Mouse (Mus musculus) MEL (cell line): ENCODE measurements around the gene Chadl. TPM values are rescaled to one million over a fixed set of nuclear protein-coding genes. Genes with fewer than 3 reads are reported as not detected.

Experiments used
- DNase-seq: peaks from one replicate; pipeline ENCODE4 v3.0.0; 2011; ENCODE audit warnings: low read depth, low spot score
- H3K27ac ChIP-seq: 2 replicates; pipeline ENCODE4 v1.5.1; 2012; ENCODE audit warnings: low read depth, mild to moderate bottlenecking, control low read depth, low read length, moderate library complexity; ENCODE audit not compliant: control insufficient read depth
- H3K27me3 ChIP-seq, 2 experiments: fragments of 150-350 bp in 1 of 2; sonication (generic) in 1 of 2; 2 replicates each; pipeline ENCODE4 v1.6.1; 2012; ENCODE audit warnings: low read length in 2 of 2, mild to moderate bottlenecking in 2 of 2, improper control_type of control experiment in 1 of 2, moderate library complexity in 1 of 2; ENCODE audit not compliant: insufficient read depth in 2 of 2, control insufficient read depth in 1 of 2
- H3K36me3 ChIP-seq, 2 experiments: 2 replicates each; pipeline ENCODE4 v1.6.1; 2012 to 2014; ENCODE audit warnings: low read length in 2 of 2, improper control_type of control experiment in 1 of 2, inconsistent platforms in 1 of 2, mild to moderate bottlenecking in 1 of 2; ENCODE audit not compliant: insufficient read depth in 2 of 2, control insufficient read depth in 1 of 2
- H3K4me1 ChIP-seq, 2 experiments: fragments of 150-350 bp in 1 of 2; sonication (generic) in 1 of 2; 2 replicates each; pipeline ENCODE4 v1.6.1; 2012; ENCODE audit warnings: low read length in 2 of 2, improper control_type of control experiment in 1 of 2, mild to moderate bottlenecking in 1 of 2; ENCODE audit not compliant: insufficient read depth in 2 of 2, control insufficient read depth in 1 of 2
- H3K4me3 ChIP-seq, 2 experiments: fragments of 150-350 bp in 1 of 2; sonication (generic) in 1 of 2; 2 replicates each; pipeline ENCODE4 v1.5.1; 2012; ENCODE audit warnings: low read depth in 2 of 2, low read length in 2 of 2, mild to moderate bottlenecking in 2 of 2, moderate library complexity in 2 of 2, control low read depth in 1 of 2, improper control_type of control experiment in 1 of 2; ENCODE audit not compliant: control insufficient read depth in 1 of 2, insufficient read depth in 1 of 2
- H3K79me2 ChIP-seq: 2 replicates; pipeline ENCODE4 v1.6.1; 2012; ENCODE audit warnings: mild to moderate bottlenecking, low read length, moderate library complexity; ENCODE audit not compliant: control insufficient read depth, poor library complexity, insufficient read depth
- H3K9ac ChIP-seq: 2 replicates; pipeline ENCODE4 v1.6.1; 2012; ENCODE audit warnings: low read depth, mild to moderate bottlenecking, control low read depth, low read length, moderate library complexity; ENCODE audit not compliant: control insufficient read depth, poor library complexity, severe bottlenecking
- H3K9me3 ChIP-seq: fragments of 150-350 bp; sonication (generic); replicated peaks from 2 replicates; pipeline ENCODE4 v1.6.1; 2012; ENCODE audit warnings: mild to moderate bottlenecking, low read length, improper control_type of control experiment, moderate library complexity; ENCODE audit not compliant: insufficient read depth
- BHLHE40 ChIP-seq: IDR thresholded peaks from 2 replicates; pipeline ENCODE4 v1.6.1; 2012; ENCODE audit warnings: low read depth, mild to moderate bottlenecking, inconsistent platforms, low read length, improper control_type of control experiment, borderline replicate concordance
- CHD1 ChIP-seq: IDR thresholded peaks from 2 replicates; pipeline ENCODE4 v1.6.1; 2012; ENCODE audit warnings: low read depth, mild to moderate bottlenecking, inconsistent platforms, low read length, improper control_type of control experiment
- CHD2 ChIP-seq: IDR thresholded peaks from 2 replicates; pipeline ENCODE4 v1.6.1; 2011; ENCODE audit warnings: low read length, improper control_type of control experiment
- CTCF ChIP-seq, 3 experiments: IDR thresholded peaks in 2 of 3; conservative IDR thresholded peaks in 1 of 3; 2 replicates each; pipeline ENCODE4 v1.5.1; 2011 to 2012; ENCODE audit warnings: low read length in 3 of 3, low read depth in 2 of 3, mild to moderate bottlenecking in 2 of 3, improper control_type of control experiment in 1 of 3, inconsistent platforms in 1 of 3, mixed read lengths in 1 of 3, moderate library complexity in 1 of 3; ENCODE audit not compliant: control insufficient read depth in 1 of 3, insufficient read depth in 1 of 3, poor library complexity in 1 of 3, severe bottlenecking in 1 of 3
- E2F4 ChIP-seq: IDR thresholded peaks from 2 replicates; pipeline ENCODE4 v1.6.1; 2011; ENCODE audit warnings: low read depth, low read length, improper control_type of control experiment, borderline replicate concordance
- ELF1 ChIP-seq: IDR thresholded peaks from 2 replicates; pipeline ENCODE4 v1.6.1; 2014; ENCODE audit warnings: low read depth, mild to moderate bottlenecking, inconsistent platforms, low read length, improper control_type of control experiment, moderate library complexity
- ETS1 ChIP-seq: IDR thresholded peaks from 2 replicates; pipeline ENCODE4 v1.6.1; 2012; ENCODE audit warnings: low read depth, mild to moderate bottlenecking, inconsistent platforms, low read length, improper control_type of control experiment, moderate library complexity
- HCFC1 ChIP-seq: IDR thresholded peaks from 2 replicates; pipeline ENCODE4 v1.6.1; 2012; ENCODE audit warnings: low read depth, mild to moderate bottlenecking, inconsistent platforms, low read length, improper control_type of control experiment, moderate library complexity
- MAFK ChIP-seq: IDR thresholded peaks from 2 replicates; pipeline ENCODE4 v1.6.1; 2011; ENCODE audit warnings: low read depth, mild to moderate bottlenecking, low read length, improper control_type of control experiment, borderline replicate concordance
- MEF2A ChIP-seq: IDR thresholded peaks from 2 replicates; pipeline ENCODE4 v1.6.1; 2014; ENCODE audit warnings: low read depth, mild to moderate bottlenecking, inconsistent platforms, low read length, improper control_type of control experiment; ENCODE audit not compliant: poor library complexity, insufficient replicate concordance, severe bottlenecking; ENCODE audit errors: extremely low read depth
- MXI1 ChIP-seq: IDR thresholded peaks from 2 replicates; pipeline ENCODE4 v1.6.1; 2011; ENCODE audit warnings: mild to moderate bottlenecking, low read depth, low read length, improper control_type of control experiment
- MYB ChIP-seq: IDR thresholded peaks from 2 replicates; pipeline ENCODE4 v1.6.1; 2011; ENCODE audit warnings: mild to moderate bottlenecking, low read depth, low read length, improper control_type of control experiment
- MYC ChIP-seq: IDR thresholded peaks from 2 replicates; pipeline ENCODE4 v1.6.1; 2011; ENCODE audit warnings: low read depth, mild to moderate bottlenecking, low read length, improper control_type of control experiment, moderate library complexity
- RAD21 ChIP-seq: IDR thresholded peaks from 2 replicates; pipeline ENCODE4 v1.6.1; 2011; ENCODE audit warnings: mild to moderate bottlenecking, low read depth, low read length, improper control_type of control experiment
- RCOR1 ChIP-seq: IDR thresholded peaks from 2 replicates; pipeline ENCODE4 v1.6.1; 2012; ENCODE audit warnings: low read depth, mild to moderate bottlenecking, inconsistent platforms, low read length, improper control_type of control experiment
- SIN3A ChIP-seq: IDR thresholded peaks from 2 replicates; pipeline ENCODE4 v1.6.1; 2012; ENCODE audit warnings: low read length, improper control_type of control experiment, inconsistent platforms
- SMC3 ChIP-seq: IDR thresholded peaks from 2 replicates; pipeline ENCODE4 v1.6.1; 2011; ENCODE audit warnings: low read depth, low read length, improper control_type of control experiment
- TAL1 ChIP-seq: IDR thresholded peaks from 2 replicates; pipeline ENCODE4 v1.6.1; 2012; ENCODE audit warnings: mild to moderate bottlenecking, inconsistent platforms, low read length, moderate library complexity, mixed read lengths
- TBP ChIP-seq: IDR thresholded peaks from 2 replicates; pipeline ENCODE4 v1.8.0; 2011; ENCODE audit warnings: low read depth, low read length, improper control_type of control experiment
- TCF12 ChIP-seq: IDR thresholded peaks from 2 replicates; pipeline ENCODE4 v1.6.1; 2014; ENCODE audit warnings: low read depth, mild to moderate bottlenecking, inconsistent platforms, low read length, improper control_type of control experiment, moderate library complexity
- UBTF ChIP-seq: IDR thresholded peaks from 2 replicates; pipeline ENCODE4 v1.6.1; 2012; ENCODE audit warnings: low read depth, mild to moderate bottlenecking, inconsistent platforms, low read length, improper control_type of control experiment, moderate library complexity, borderline replicate concordance; ENCODE audit not compliant: insufficient read depth
- USF1 ChIP-seq: IDR thresholded peaks from 2 replicates; pipeline ENCODE4 v1.6.1; 2014; ENCODE audit warnings: low read depth, mild to moderate bottlenecking, inconsistent platforms, low read length, improper control_type of control experiment, moderate library complexity
- USF2 ChIP-seq, 2 experiments: IDR thresholded peaks; 2 replicates each; pipeline ENCODE4 v1.6.1; 2011 to 2012; ENCODE audit warnings: improper control_type of control experiment in 2 of 2, low read length in 2 of 2, borderline replicate concordance in 1 of 2, inconsistent platforms in 1 of 2, low read depth in 1 of 2, mild to moderate bottlenecking in 1 of 2; ENCODE audit not compliant: insufficient read depth in 1 of 2
- ZC3H11A ChIP-seq: IDR thresholded peaks from 2 replicates; pipeline ENCODE4 v1.6.1; 2012; ENCODE audit warnings: low read depth, mild to moderate bottlenecking, inconsistent platforms, low read length, improper control_type of control experiment
- ZKSCAN1 ChIP-seq: IDR thresholded peaks from 2 replicates; pipeline ENCODE4 v1.6.1; 2012; ENCODE audit warnings: low read depth, mild to moderate bottlenecking, inconsistent platforms, low read length, improper control_type of control experiment, moderate library complexity
- ZMIZ1 ChIP-seq: IDR thresholded peaks from 2 replicates; pipeline ENCODE4 v1.6.1; 2012; ENCODE audit warnings: low read depth, mild to moderate bottlenecking, inconsistent platforms, low read length, improper control_type of control experiment, moderate library complexity
- ZNF384 ChIP-seq: IDR thresholded peaks from 2 replicates; pipeline ENCODE4 v1.6.1; 2012; ENCODE audit warnings: low read depth, mild to moderate bottlenecking, inconsistent platforms, low read length, improper control_type of control experiment
- polyA plus RNA-seq, 2 experiments: library from polyadenylated mRNA; stranded (reverse) in 1 of 2; unstranded in 1 of 2; fragments of >175 nt in 1 of 2; fragments of >200 nt in 1 of 2; gene quantifications; 2 replicates each; pipeline versions ENCODE4 v1.2.1 to v1.2.4; 2012; ENCODE audit warnings: low replicate concordance in 2 of 2, low read depth in 1 of 2; ENCODE audit not compliant: insufficient read length in 2 of 2, insufficient read depth in 1 of 2, missing spikeins in 1 of 2
- total RNA-seq: library from RNA; depleted of rRNA; stranded (reverse); fragments of 300-350 nt; gene quantifications from 2 replicates; pipeline ENCODE4 v1.2.3, GENCODE M21; 2012

Gene Chadl
- total and polyA plus RNA-seq, 3 experiments: 0.42 to 0.72 TPM; not detected in 1

DNA sequence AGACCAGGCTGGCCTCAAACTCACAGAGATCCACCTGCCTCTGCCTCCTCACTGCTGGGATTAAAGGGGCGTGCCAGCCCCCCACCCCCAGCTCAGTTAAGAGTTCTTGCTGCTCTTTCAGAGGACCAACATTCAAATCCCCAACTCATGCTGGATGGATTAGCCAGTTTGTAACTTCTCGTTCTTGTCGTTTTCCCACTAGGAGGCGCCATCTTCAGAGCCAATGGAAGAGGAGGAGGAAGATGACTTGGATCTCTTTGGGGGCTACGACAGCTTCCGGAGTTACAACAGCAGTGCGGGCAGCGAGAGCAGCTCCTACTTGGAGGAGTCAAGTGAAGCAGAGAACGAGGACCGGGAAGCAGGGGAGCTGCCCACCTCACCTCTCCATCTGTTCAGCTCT lies 30.1 kb downstream of the Chadl start:
- H3K9me3 ChIP-seq: no peaks in the 10 kb centered on the region
- H3K36me3 ChIP-seq: peaks cover 5 to 8% of the 10 kb centered on the region in 2 experiments; a peak in 3 of 4 replicates
- peaks cover 22% of the 10 kb centered on the region for H3K79me2 ChIP-seq
- H3K9ac ChIP-seq: no peak overlapping the region
- no peak overlapping the region for H3K4me3 ChIP-seq
- DNase-seq: peak; percentile 48
- H3K27me3 ChIP-seq: no peaks in the 10 kb centered on the region
- H3K4me1 ChIP-seq: peaks cover 6 to 8% of the 10 kb centered on the region in 2 experiments; a peak in 2 of 4 replicates
- no peak overlapping the region for H3K27ac ChIP-seq
- TF ChIP-seq BHLHE40 (no peak), TBP (no peak), SMC3 (0 out of 2 replicates have a peak, but pooled peaks have one; percentile 8), RAD21 (no peak), USF2 (IDR thresholded peaks at IDR 0.05; ENCODE audit: borderline replicate concordance in 1 of 2, insufficient read depth in 1 of 2, low read depth in 1 of 2, low read length in 2 of 2) (no peak), CTCF (IDR thresholded peaks at IDR 0.05 in 2 of 3, conservative IDR thresholded peaks at IDR 0.05 in 1 of 3; ENCODE audit: control insufficient read depth in 1 of 3, insufficient read depth in 1 of 3, low read depth in 2 of 3, low read length in 3 of 3, poor library complexity in 1 of 3, severe bottlenecking in 1 of 3) (peak; percentile 26 to 48 (median 45); a peak in 5 of 6 replicates), ETS1 (no peak)

DNA sequence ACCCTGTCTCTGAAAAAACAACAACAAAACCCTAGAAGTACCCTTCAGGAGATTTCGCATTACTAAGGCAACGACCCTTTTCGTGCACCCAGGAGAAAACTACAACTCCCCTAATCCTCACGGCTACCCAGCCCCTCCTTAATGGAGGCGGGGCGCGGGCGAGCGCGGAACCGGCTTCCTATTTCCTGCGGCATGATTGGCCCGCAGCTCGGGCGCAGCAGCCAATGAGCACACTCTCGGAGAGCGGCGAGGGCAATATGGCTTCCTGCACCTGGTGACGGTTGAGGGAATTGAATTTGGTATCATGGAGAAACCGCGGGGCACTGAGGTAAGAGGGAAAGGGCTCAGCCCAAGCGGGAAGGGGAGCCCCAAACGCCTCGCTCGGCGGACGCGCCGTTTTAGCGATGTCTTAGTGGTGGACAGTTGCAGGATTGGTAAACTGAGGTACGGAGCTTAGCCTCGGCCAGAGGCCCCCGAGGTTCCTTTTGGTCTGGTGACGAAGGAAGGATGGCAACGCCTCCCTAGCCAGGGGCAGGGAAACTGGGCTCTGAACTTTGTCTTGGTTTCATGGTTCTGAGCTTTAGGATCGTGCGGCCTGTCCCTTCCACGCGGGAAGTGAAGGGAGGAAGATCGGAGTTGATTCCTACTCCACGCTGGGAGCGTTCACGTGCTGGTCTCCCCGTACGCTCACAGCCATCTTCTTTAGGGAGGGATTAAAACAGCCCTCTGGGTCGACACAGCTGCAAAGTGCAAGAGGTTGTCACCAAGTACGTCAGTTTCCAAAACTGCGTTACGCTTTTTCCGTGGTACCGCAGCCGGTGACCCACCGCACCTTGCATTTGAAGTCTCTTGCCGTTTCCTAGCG lies 33.2 kb downstream of the Chadl start, which contains the start of gene L3mbtl2:
L3mbtl2 (plus strand) TSS at position 193 of the 865 bp plus-strand sequence.
- Histone ChIP-seq H3K27me3 (no peaks in the 10 kb centered on the region), H3K9me3 (no peaks in the 10 kb centered on the region), H3K36me3 (peaks cover 2 to 5% of the 10 kb centered on the region in 2 experiments; a peak in 3 of 4 replicates), H3K9ac (peak within 1 kb of the TSS; percentile 92), H3K4me3 (peak within 1 kb of the TSS; percentile 88 to 91), H3K79me2 (peaks cover 22% of the 10 kb centered on the region), H3K27ac (peak within 1 kb of the TSS; percentile 77), H3K4me1 (peaks cover 6 to 8% of the 10 kb centered on the region in 2 experiments; a peak in 2 of 4 replicates)
- DNase-seq: peak; percentile 97
- TF ChIP-seq ELF1: peak; percentile 92
- peak; percentile 26; the same call in 1 of the 2 replicates for TF ChIP-seq ETS1
- no peak for TF ChIP-seq RCOR1
- no peak for TF ChIP-seq MYB
- TF ChIP-seq MXI1: peak; percentile 93
- TF ChIP-seq SMC3: no peak
- TF ChIP-seq MYC: peak; percentile 93
- TF ChIP-seq ZC3H11A: no peak
- TF ChIP-seq E2F4: peak; percentile 37; the same call in 1 of the 2 replicates
- TF ChIP-seq CHD1: peak; percentile 84
- TF ChIP-seq ZNF384: no peak
- no peak for TF ChIP-seq TAL1
- TF ChIP-seq CHD2: no peak
- no peak for TF ChIP-seq USF2 (IDR thresholded peaks at IDR 0.05; ENCODE audit: borderline replicate concordance in 1 of 2, insufficient read depth in 1 of 2, low read depth in 1 of 2, low read length in 2 of 2)
- TF ChIP-seq ZMIZ1: peak; percentile 52; the same call in 1 of the 2 replicates
- peak; percentile 50; the same call in 1 of the 2 replicates for TF ChIP-seq USF1
- TF ChIP-seq UBTF: no peak
- TF ChIP-seq SIN3A: peak; percentile 72
- no peak for TF ChIP-seq MAFK
- TF ChIP-seq TCF12: 0 out of 2 replicates have a peak, but pooled peaks have one; percentile 13
- TF ChIP-seq BHLHE40: peak; percentile 72; the same call in 1 of the 2 replicates
- no peak for TF ChIP-seq RAD21
- peak; percentile 94 for TF ChIP-seq HCFC1
- peak; percentile 18; the same call in 1 of the 2 replicates for TF ChIP-seq MEF2A
- no peak for TF ChIP-seq ZKSCAN1
